Mouse (Mus musculus) intestine, embryonic 15.5 days (tissue): Measurements from ENCODE around the gene Gripap1. TPM values are rescaled to one million over a fixed set of nuclear protein-coding genes. Genes with fewer than 3 reads are reported as not detected.

Experiments used
- ATAC-seq: fragments of 200-750 bp; cut with Nextera tagmentation; 2 replicates; pipeline ENCODE4 v1.8.0; 2017; ENCODE audit warnings: moderate TSS enrichment, moderate library complexity
- H3K27ac ChIP-seq: fragments of 300-500 bp; sonication (generic); 2 replicates; pipeline ENCODE4 v1.5.1; 2015; ENCODE audit warnings: mild to moderate bottlenecking, inconsistent platforms
- H3K27me3 ChIP-seq: fragments of 300-500 bp; sonication (generic); replicated peaks from 2 replicates; pipeline ENCODE4 v1.6.1; 2015; ENCODE audit warnings: inconsistent platforms
- H3K36me3 ChIP-seq: fragments of 300-500 bp; sonication (generic); 2 replicates; pipeline ENCODE4 v1.6.1; 2015; ENCODE audit warnings: inconsistent platforms
- H3K4me1 ChIP-seq: fragments of 300-500 bp; sonication (generic); replicated peaks from 2 replicates; pipeline ENCODE4 v1.6.1; 2015; ENCODE audit warnings: inconsistent platforms
- H3K4me2 ChIP-seq: fragments of 300-500 bp; sonication (generic); replicated peaks from 2 replicates; pipeline ENCODE4 v1.6.1; 2015; ENCODE audit warnings: mild to moderate bottlenecking, inconsistent platforms
- H3K4me3 ChIP-seq: fragments of 300-500 bp; sonication (generic); replicated peaks from 2 replicates; pipeline ENCODE4 v1.5.1; 2015; ENCODE audit warnings: inconsistent platforms
- H3K9ac ChIP-seq: fragments of 300-500 bp; sonication (generic); 2 replicates; pipeline ENCODE4 v1.6.1; 2015; ENCODE audit warnings: inconsistent platforms
- H3K9me3 ChIP-seq: fragments of 300-500 bp; sonication (generic); 2 replicates; pipeline ENCODE4 v1.6.1; 2016; ENCODE audit warnings: inconsistent platforms
- WGBS: fragments of 180-500 bp; shearing (Covaris S2); methylation state at CpG from one replicate; pipeline ENCODE4 v1.1.7; 2015; 5-methylcytosine and 5-hydroxymethylcytosine counted together
- polyA plus RNA-seq: library from polyadenylated mRNA; unstranded; fragments of >200 nt; fragmentation: Nextera tagmentation; extraction: Ambion mirVana; gene quantifications from 2 replicates; pipeline ENCODE4 v1.2.1, GENCODE M21; 2015

Gene Gripap1
- polyA plus RNA-seq, 1 experiment from 2014 or later: 35.4 TPM

DNA sequence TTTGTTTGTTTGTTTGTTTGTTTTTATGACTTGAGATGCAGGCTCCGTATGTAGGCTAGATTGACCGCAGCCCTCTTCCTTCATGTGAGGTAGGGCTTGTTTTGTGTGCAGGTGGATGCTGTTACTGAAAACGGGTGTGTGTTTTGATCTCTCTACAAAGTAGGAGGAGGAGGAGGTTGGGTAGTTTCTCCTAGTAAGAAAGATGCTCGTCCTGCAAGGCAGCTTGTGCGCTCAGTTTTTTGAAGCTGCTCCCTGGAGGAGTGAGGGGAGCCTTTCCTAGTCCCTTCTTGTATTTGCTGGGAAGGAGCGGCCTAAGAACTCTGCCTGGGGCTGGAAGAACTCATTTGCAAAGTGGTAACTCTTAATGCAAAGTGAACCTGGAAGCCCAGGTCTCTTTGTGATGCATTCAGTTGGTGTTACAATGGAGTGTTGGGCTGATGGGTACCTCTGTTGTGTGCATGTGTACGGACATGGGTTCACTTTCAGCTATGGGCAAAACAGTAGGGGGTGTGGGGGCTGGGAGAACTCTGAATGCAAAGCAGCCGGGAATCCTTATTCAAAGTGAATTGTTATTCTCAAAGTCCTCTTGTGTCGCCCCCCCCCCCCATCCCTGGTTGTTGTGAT, 24.8 kb upstream of the Gripap1 start:
- 30% methylated on average over 9 of the region's 9 CpGs for WGBS
- H3K9ac ChIP-seq: no peak overlapping the region
- H3K4me3 ChIP-seq: peak overlapping the region; percentile 62
- no peak overlapping the region for H3K27ac ChIP-seq
- no peaks in the 10 kb centered on the region for H3K27me3 ChIP-seq
- no peaks in the 10 kb centered on the region for H3K36me3 ChIP-seq
- ATAC-seq: no peak
- peak overlapping the region; percentile 68 for H3K4me2 ChIP-seq
- H3K9me3 ChIP-seq: no peaks in the 10 kb centered on the region
- peaks cover 7% of the 10 kb centered on the region; the same call in 1 of the 2 replicates for H3K4me1 ChIP-seq

DNA sequence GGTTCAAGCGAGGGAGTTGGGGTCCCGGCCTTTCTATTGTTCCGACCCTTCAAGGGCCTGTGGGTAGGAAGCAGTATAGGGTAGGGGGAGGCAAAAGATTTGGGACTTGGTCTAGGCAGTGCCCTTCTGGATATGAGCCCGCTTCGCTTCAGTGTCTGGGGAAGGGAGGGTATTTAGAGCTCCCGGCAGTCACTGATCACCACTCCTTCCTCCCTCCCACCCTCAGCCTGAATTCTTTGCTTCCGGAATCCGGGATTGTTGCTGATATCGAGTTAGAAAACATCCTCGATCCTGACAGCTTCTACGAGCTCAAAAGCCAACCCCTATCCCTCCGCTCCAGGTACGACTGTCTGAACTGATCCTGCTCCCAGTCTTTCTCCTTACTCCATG, 24.3 kb upstream of the Gripap1 start:
- no peak for ATAC-seq
- Histone ChIP-seq H3K4me2 (peak overlapping the region; percentile 68), H3K36me3 (no peaks in the 10 kb centered on the region), H3K9me3 (no peaks in the 10 kb centered on the region), H3K9ac (no peak overlapping the region), H3K4me3 (peak overlapping the region; percentile 18), H3K4me1 (peaks cover 7% of the 10 kb centered on the region; the same call in 1 of the 2 replicates), H3K27me3 (no peaks in the 10 kb centered on the region), H3K27ac (no peak overlapping the region)
- 28% methylated on average over 13 of the region's 13 CpGs for WGBS

DNA sequence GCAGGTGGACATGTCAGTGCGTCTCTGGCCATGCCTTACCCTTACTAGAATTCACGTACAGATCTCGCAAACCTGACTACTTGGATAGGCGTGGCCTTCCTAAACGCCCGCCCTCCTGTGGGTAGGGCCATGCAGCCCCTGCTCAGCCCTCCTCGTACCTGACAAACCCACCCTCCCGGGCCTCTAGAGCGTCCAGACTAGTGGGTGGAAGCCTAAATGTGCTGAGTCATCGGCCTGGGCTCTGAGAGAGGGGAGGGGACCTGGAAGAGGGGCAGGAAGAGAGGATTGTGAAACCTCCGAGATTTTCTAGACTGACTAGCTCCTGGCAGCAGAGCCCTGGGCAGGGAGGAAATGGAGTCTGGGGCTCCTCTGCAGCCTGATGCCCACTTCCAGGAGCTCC, 23.8 kb upstream of the Gripap1 start:
- Histone ChIP-seq H3K9me3 (no peaks in the 10 kb centered on the region), H3K27ac (no peak overlapping the region), H3K36me3 (peaks cover 2% of the 10 kb centered on the region; the same call in 1 of the 2 replicates), H3K27me3 (no peaks in the 10 kb centered on the region), H3K4me3 (peak overlapping the region; percentile 18; the same call in 1 of the 2 replicates), H3K9ac (no peak overlapping the region), H3K4me1 (peaks cover 7% of the 10 kb centered on the region; the same call in 1 of the 2 replicates), H3K4me2 (peak overlapping the region; percentile 68)
- 13% methylated on average over 11 of the region's 11 CpGs for WGBS
- ATAC-seq: peak; percentile 72

DNA sequence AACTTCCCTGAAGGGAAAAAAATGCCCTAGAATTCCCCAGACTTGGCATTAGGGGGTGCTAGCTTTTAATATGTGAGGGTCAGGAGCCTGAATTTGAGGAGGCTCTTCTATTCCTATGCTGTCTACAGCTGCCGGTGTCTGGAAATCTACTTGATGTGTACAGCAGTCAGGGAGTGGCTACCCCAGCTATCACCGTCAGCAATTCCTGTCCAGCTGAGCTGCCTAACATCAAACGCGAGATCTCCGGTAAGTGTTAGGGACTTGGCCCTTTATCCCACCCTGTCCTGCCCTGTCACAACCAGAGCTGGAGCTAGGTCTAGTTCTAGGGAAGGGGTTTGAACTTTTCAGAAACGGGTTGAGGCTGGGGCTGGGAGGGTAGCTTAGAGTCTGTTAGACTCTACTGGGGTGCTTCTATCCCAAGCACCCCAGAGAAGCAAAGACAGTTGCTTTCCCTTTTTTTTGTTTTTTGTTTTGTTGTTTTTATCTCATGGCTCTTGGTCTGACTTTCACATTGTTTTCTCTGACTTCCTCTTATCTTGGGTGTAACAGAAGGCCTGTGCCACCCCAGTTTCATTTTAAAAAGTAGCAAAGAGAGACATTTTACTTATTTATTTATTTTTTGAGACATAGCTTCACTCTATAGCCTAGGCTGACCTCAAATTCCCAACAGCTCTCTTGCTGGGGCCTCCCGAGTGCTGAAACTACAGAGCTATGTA, 20.1 kb upstream of the Gripap1 start:
- WGBS: 82% methylated on average over 7 of the region's 7 CpGs
- Histone ChIP-seq H3K9me3 (no peaks in the 10 kb centered on the region), H3K27ac (no peak overlapping the region), H3K27me3 (no peaks in the 10 kb centered on the region), H3K9ac (no peak overlapping the region), H3K4me1 (peaks cover 5% of the 10 kb centered on the region; the same call in 1 of the 2 replicates), H3K4me2 (no peak overlapping the region), H3K36me3 (peaks cover 2% of the 10 kb centered on the region; the same call in 1 of the 2 replicates), H3K4me3 (no peak overlapping the region)
- ATAC-seq: no peak

DNA sequence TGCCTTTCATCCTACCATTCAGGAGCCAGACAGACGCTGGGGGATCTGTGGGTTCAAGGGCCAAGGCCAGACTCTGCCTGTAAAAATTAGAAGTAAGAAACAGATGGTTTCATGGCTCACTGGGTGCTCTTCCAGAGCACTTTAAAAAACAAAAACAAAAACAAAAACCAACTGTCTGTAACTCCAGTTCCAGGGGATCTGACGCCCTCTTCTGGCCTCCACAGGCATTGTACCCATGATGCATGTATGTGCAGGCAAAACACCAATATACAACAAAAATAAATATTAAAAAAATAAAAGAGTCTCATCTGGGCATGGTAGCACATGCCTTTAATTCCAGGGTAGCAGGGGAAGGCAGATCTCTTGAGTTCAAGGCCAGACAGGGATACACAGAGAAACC, 16.8 kb upstream of the Gripap1 start:
- Histone ChIP-seq H3K4me3 (no peak overlapping the region), H3K27me3 (no peaks in the 10 kb centered on the region), H3K4me2 (no peak overlapping the region), H3K4me1 (no peaks in the 10 kb centered on the region), H3K9me3 (no peaks in the 10 kb centered on the region), H3K9ac (no peak overlapping the region), H3K36me3 (peaks cover 2% of the 10 kb centered on the region; the same call in 1 of the 2 replicates), H3K27ac (no peak overlapping the region)
- ATAC-seq: no peak
- 60% methylated on average over 2 of the region's 2 CpGs for WGBS

DNA sequence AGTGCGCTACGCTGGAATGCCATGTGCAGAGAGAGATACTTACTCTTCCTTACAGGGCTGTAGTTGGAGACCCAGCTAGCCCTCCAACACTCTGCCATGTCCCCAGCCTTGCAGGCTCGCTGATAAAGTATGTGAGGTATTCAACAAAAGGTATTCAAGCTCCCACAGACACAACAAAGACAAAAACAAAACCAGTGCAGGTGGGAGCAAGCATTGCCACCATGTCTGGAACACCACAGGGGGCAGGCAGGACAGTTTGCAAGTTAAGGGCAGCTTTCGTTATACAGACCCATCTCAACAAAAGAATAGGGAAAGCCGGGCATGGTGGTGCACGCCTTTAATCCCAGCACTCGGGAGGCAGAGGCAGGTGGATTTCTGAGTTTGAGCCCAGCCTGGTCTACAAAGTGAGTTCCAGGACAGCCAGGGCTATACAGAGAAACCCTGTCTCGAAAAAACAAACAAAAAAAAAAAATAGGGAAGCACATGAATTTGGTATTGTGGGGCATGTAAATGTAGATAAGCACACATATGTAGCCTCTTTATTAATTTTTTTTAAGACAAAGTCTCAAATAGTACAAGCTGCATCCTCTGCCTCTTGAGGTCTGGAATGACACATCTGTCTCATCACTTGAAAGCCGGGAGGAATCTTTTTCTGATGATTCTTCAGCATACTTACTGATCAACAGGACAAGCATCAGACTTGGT, 13.9 kb upstream of the Gripap1 start:
- H3K4me3 ChIP-seq: no peak overlapping the region
- no peak overlapping the region for H3K4me2 ChIP-seq
- ATAC-seq: no peak
- H3K9me3 ChIP-seq: no peaks in the 10 kb centered on the region
- H3K36me3 ChIP-seq: peaks cover 1% of the 10 kb centered on the region; the same call in 1 of the 2 replicates
- no peaks in the 10 kb centered on the region for H3K27me3 ChIP-seq
- H3K9ac ChIP-seq: no peak overlapping the region
- no peak overlapping the region for H3K27ac ChIP-seq
- WGBS: 72% methylated on average over 9 of the region's 9 CpGs
- H3K4me1 ChIP-seq: no peaks in the 10 kb centered on the region

DNA sequence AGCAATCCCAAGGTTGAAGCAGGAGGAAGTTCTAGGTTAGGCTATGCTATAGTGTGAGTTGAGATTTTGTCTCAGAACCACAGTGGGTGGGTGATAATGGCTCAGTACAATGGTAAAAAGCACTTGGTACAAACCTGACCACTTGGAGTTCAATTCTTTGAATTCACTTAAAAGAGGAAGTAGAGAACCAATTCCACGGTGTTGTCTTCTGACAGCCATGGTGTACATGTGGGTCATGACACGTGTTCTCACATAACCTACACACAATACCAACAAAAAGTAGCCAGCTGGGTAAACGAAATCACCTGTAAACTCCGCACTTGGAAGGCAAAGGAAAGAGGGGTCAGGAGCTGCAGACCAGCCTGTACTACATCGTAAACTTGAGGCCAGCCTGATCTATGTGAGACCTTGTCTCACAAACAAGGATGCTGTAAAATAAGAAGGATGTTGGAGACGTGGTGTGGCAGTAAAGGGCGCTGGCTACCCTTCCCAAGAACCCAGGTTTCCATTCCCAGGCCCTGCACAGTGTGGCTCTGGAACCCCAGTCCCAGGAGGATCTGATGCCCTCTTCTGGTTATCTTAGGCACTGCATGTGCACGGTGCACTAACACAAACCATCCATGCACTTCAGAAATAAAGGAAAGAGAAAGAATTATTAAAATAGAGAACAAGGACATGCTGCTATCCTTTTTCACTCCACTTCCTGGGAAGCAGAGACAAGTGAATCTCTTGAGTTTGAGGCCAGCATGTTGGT, 13.1 kb upstream of the Gripap1 start:
- peak; percentile 71 for ATAC-seq
- H3K9ac ChIP-seq: no peak overlapping the region
- whole genome bisulfite sequencing: 50% methylated on average over 8 of the region's 8 CpGs
- no peak overlapping the region for H3K4me3 ChIP-seq
- H3K4me2 ChIP-seq: no peak overlapping the region
- H3K4me1 ChIP-seq: no peaks in the 10 kb centered on the region
- no peaks in the 10 kb centered on the region for H3K27me3 ChIP-seq
- H3K9me3 ChIP-seq: no peaks in the 10 kb centered on the region
- H3K27ac ChIP-seq: no peak overlapping the region
- no peaks in the 10 kb centered on the region for H3K36me3 ChIP-seq

DNA sequence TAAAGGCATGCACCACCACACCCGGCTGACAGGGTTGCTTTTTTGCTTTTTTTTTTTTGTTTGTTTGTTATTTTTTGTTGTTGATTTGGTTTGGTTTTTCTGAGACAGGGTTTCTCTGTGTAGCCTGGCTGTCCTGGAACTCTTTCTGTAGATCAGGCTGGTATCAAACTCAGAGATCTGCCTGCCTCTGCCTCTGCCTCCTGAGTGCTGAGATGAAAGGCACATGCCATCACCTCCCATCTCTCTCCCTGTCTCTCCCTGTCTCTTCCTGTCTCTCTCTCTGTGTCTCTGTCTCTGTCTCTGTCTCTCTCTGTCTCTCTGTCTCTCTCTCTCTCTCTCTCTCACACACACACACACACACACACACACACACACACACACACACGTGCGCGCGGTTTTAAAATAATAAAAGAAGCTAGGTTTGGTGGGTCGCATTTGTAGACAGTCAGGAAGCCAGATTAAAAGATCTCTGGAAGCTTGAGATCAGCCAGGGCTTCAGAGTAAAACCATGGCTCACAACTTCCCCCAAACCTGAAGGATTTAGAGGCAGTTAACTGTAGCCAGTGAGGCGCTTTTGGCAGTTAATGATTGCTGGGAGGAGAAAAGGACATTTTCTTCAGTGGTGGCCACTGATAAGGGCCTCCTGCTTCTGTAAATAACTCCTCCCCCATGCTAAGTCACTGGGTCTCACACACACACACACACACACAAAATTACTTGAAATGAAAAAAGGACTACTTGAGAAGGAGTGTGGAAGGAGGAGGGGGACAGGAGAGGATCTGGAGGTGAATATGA, 10.9 kb upstream of the Gripap1 start:
- ATAC-seq: peak; percentile 52; the same call in 1 of the 2 replicates
- H3K9me3 ChIP-seq: no peaks in the 10 kb centered on the region
- H3K4me1 ChIP-seq: no peaks in the 10 kb centered on the region
- WGBS: 65% methylated on average over 7 of the region's 7 CpGs
- H3K4me3 ChIP-seq: no peak overlapping the region
- H3K9ac ChIP-seq: no peak overlapping the region
- no peaks in the 10 kb centered on the region for H3K27me3 ChIP-seq
- no peaks in the 10 kb centered on the region for H3K36me3 ChIP-seq
- no peak overlapping the region for H3K4me2 ChIP-seq
- no peak overlapping the region for H3K27ac ChIP-seq

DNA sequence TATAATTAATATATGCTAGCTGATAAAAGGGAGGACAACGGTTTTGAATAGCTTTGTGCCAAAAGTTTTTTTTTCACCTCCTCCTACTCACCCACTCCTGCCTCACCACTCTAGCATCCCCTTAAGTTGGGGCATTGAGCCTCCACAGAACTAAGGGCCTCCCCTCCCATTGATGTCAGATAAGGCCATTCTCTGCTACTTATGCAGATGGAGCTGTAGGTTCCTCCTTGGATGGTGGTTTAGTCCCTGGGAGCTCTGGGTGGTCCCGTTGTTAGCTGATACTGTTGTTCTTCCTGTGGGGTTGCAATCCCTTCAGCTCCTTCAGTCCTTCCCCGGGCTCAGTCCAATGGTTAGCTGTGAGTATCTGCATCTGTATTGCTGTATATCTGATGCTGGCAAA, 10.3 kb upstream of the Gripap1 start:
- Histone ChIP-seq H3K9ac (no peak overlapping the region), H3K9me3 (no peaks in the 10 kb centered on the region), H3K27me3 (no peaks in the 10 kb centered on the region), H3K27ac (no peak overlapping the region), H3K4me2 (no peak overlapping the region), H3K4me1 (no peaks in the 10 kb centered on the region), H3K4me3 (no peak overlapping the region), H3K36me3 (no peaks in the 10 kb centered on the region)
- ATAC-seq: no peak
- 19% methylated on average over 3 of the region's 3 CpGs for WGBS

DNA sequence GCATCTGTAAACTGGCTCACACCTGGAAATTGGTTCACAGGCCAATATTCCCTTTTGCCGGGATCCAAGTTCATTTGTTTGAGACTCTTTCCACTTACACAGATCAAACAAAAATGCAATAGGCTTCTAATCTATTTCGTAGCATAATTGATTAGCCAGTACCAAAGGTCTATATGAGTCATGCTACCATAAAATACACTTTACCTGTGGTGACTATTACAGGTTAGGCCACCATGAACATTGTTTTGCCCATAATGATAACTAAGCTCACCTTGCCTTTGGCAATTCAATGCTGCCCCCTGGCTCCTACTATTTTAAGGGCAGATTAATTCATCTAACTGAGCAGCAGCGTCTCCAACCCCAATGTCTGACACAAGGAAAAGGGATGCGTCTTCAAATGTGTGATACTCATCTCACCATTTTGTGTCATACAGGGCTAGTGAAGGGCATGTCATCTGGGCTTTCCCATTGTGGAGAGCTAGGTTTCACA, 6.9 kb upstream of the Gripap1 start:
- H3K4me2 ChIP-seq: no peak overlapping the region
- no peaks in the 10 kb centered on the region for H3K36me3 ChIP-seq
- no peak overlapping the region for H3K27ac ChIP-seq
- H3K4me3 ChIP-seq: no peak overlapping the region
- 63% methylated on average over 4 of the region's 4 CpGs for WGBS
- H3K27me3 ChIP-seq: no peaks in the 10 kb centered on the region
- H3K9ac ChIP-seq: no peak overlapping the region
- no peaks in the 10 kb centered on the region for H3K4me1 ChIP-seq
- no peaks in the 10 kb centered on the region for H3K9me3 ChIP-seq
- peak; percentile 70 for ATAC-seq

DNA sequence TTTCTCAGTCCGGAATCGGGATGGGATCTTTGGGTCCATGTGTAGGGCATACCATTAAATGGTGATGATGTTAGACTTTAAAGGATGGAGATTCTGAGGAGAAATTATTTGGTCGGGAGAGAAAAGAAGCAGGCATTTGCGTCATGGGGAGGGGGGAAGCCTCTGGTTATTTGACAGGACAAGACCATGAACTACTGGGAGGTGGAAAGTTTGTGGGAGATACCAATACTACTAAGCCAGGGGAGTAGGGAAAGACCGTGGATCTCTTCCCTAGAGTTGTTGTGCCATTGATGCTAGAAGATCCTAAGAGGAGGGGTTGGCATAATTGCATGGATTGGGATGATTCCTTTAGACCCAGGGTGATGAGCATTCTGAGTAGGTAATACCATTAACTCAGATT, 744 bp downstream of the Gripap1 start:
- Histone ChIP-seq H3K36me3 (no peaks in the 10 kb centered on the region), H3K27me3 (no peaks in the 10 kb centered on the region), H3K4me2 (peak overlapping the region; percentile 51), H3K4me3 (peak overlapping the region; percentile 54), H3K4me1 (no peaks in the 10 kb centered on the region), H3K9ac (peak overlapping the region; percentile 49; the same call in 1 of the 2 replicates), H3K9me3 (no peaks in the 10 kb centered on the region), H3K27ac (no peak overlapping the region)
- ATAC-seq: 0 out of 2 replicates have a peak, but pooled peaks have one; percentile 24
- 27% methylated on average over 5 of the region's 5 CpGs for WGBS
